Mouse (Mus musculus) myocyte (in vitro differentiated cells): ENCODE measurements at regions not wholly inside any gene's neighbourhood (a gene's known extent, or its start where the extent isn't known, plus 50 kb on each side); places are given as distances from the start of the nearest gene placed in this dataset.

Source experiments
- H3K27me3 ChIP-seq: one replicate; pipeline ENCODE4 v1.6.1; 2011; ENCODE audit not compliant: control insufficient read depth, insufficient read depth, insufficient read length
- H3K36me3 ChIP-seq: one replicate; pipeline ENCODE4 v1.6.1; 2011; ENCODE audit not compliant: control insufficient read depth, insufficient read depth
- H3K4me2 ChIP-seq: one replicate; pipeline ENCODE4 v1.6.1; 2011; ENCODE audit warnings: low read depth, control low read depth
- H3K4me3 ChIP-seq: one replicate; pipeline ENCODE4 v1.5.1; 2011; ENCODE audit warnings: mild to moderate bottlenecking, control low read depth, moderate library complexity
- H3K79me2 ChIP-seq: one replicate; pipeline ENCODE4 v1.6.1; 2011; ENCODE audit not compliant: control insufficient read depth, insufficient read depth
- H3ac ChIP-seq: one replicate; pipeline ENCODE4 v1.6.1; 2011; ENCODE audit not compliant: control insufficient read depth, insufficient read length
- CEBPB ChIP-seq: IDR thresholded peaks from 2 replicates; pipeline ENCODE4 v1.6.1; 2011; ENCODE audit warnings: mild to moderate bottlenecking, moderate library complexity; ENCODE audit not compliant: poor library complexity, insufficient read depth, severe bottlenecking
- E2F4 ChIP-seq: IDR thresholded peaks from one replicate; pipeline ENCODE4 v1.6.1; 2011; ENCODE audit warnings: mild to moderate bottlenecking, control low read depth, moderate library complexity; ENCODE audit not compliant: insufficient read depth
- MAX ChIP-seq: IDR thresholded peaks from one replicate; pipeline ENCODE4 v1.6.1; 2011; ENCODE audit warnings: low read depth, mild to moderate bottlenecking, control low read depth
- MYOD1 ChIP-seq, 3 experiments: IDR thresholded peaks; one replicate each; pipeline ENCODE4 v1.6.1; 2011; ENCODE audit warnings: control low read depth in 2 of 3, low read depth in 2 of 3, mild to moderate bottlenecking in 2 of 3, moderate library complexity in 1 of 3; ENCODE audit not compliant: insufficient read length in 2 of 3, control insufficient read depth in 1 of 3
- MYOG ChIP-seq, 3 experiments: IDR thresholded peaks; one replicate each; pipeline ENCODE4 v1.6.1; 2011; ENCODE audit warnings: control low read depth in 2 of 3, low read depth in 2 of 3, mild to moderate bottlenecking in 2 of 3; ENCODE audit not compliant: insufficient read length in 2 of 3, control insufficient read depth in 1 of 3, insufficient read depth in 1 of 3
- POLR2A ChIP-seq: IDR thresholded peaks from one replicate; pipeline ENCODE4 v1.6.1; 2011; ENCODE audit warnings: low read depth, mild to moderate bottlenecking, control low read depth, moderate library complexity; ENCODE audit not compliant: insufficient read length
- POLR2AphosphoS2 ChIP-seq: IDR thresholded peaks from one replicate; pipeline ENCODE4 v1.6.1; 2011; ENCODE audit warnings: low read depth, control low read depth; ENCODE audit not compliant: insufficient read length
- REST ChIP-seq: IDR thresholded peaks from one replicate; pipeline ENCODE4 v1.6.1; 2011; ENCODE audit warnings: mild to moderate bottlenecking, control low read depth, moderate library complexity; ENCODE audit not compliant: insufficient read depth, insufficient read length
- SRF ChIP-seq: IDR thresholded peaks from one replicate; pipeline ENCODE4 v1.6.1; 2011; ENCODE audit warnings: low read depth; ENCODE audit not compliant: control insufficient read depth, insufficient read length
- TCF12 ChIP-seq: IDR thresholded peaks from one replicate; pipeline ENCODE4 v1.6.1; 2011; ENCODE audit warnings: mild to moderate bottlenecking, control low read depth; ENCODE audit not compliant: poor library complexity, insufficient read depth, severe bottlenecking
- TCF3 ChIP-seq: IDR thresholded peaks from one replicate; pipeline ENCODE4 v1.6.1; 2011; ENCODE audit warnings: low read depth, control low read depth; ENCODE audit not compliant: insufficient read length
- USF1 ChIP-seq: IDR thresholded peaks from one replicate; pipeline ENCODE4 v1.6.1; 2011; ENCODE audit warnings: low read depth, mild to moderate bottlenecking, control low read depth, moderate library complexity

GRCm38 (mm10) chr11:18746486-18746885 lies 272.3 kb downstream of the Meis1 start:
- no peak overlapping the region for H3K4me2 ChIP-seq
- no peak overlapping the region for H3K4me3 ChIP-seq
- TF ChIP-seq E2F4 (no peak), MYOD1 (IDR thresholded peaks at IDR 0.05; ENCODE audit: control insufficient read depth in 1 of 3, insufficient read length in 2 of 3, low read depth in 2 of 3) (no peak), MAX (no peak), MYOG (IDR thresholded peaks at IDR 0.05; ENCODE audit: control insufficient read depth in 1 of 3, insufficient read depth in 1 of 3, insufficient read length in 2 of 3, low read depth in 2 of 3) (no peak), POLR2AphosphoS2 (no peak)
- H3K27me3 ChIP-seq: no peaks in the 10 kb centered on the region
- no peak overlapping the region for H3ac ChIP-seq
- H3K79me2 ChIP-seq: no peaks in the 10 kb centered on the region
- H3K36me3 ChIP-seq: no peaks in the 10 kb centered on the region

DNA sequence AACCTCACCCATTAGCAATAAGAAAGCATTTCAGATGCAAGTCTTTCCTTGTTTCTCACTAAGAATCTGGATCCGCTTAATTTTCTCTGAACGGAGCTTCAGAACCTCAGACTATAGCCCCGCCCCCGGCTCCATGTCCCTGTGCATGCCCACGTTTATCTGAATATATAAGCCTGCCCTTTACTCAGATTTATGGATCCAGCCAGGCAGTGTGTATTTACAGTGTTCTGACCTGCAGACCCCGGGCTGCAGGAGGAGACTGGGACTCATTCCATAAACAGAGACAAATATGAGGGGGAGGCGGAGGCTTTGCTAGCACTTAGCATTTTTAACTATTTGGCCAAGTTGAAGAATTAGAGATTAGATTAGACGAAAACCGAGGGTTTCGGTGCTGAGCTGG lies 272.9 kb downstream of the Meis1 start:
- no peak overlapping the region for H3K4me3 ChIP-seq
- H3K4me2 ChIP-seq: no peak overlapping the region
- no peak overlapping the region for H3ac ChIP-seq
- no peaks in the 10 kb centered on the region for H3K79me2 ChIP-seq
- TF ChIP-seq POLR2AphosphoS2 (no peak), MAX (no peak), REST (no peak), POLR2A (no peak), CEBPB (no peak), SRF (no peak), E2F4 (no peak), TCF12 (no peak), TCF3 (no peak), MYOD1 (IDR thresholded peaks at IDR 0.05; ENCODE audit: control insufficient read depth in 1 of 3, insufficient read length in 2 of 3, low read depth in 2 of 3) (no peak), MYOG (IDR thresholded peaks at IDR 0.05; ENCODE audit: control insufficient read depth in 1 of 3, insufficient read depth in 1 of 3, insufficient read length in 2 of 3, low read depth in 2 of 3) (no peak), USF1 (no peak)
- no peaks in the 10 kb centered on the region for H3K27me3 ChIP-seq
- no peaks in the 10 kb centered on the region for H3K36me3 ChIP-seq

DNA sequence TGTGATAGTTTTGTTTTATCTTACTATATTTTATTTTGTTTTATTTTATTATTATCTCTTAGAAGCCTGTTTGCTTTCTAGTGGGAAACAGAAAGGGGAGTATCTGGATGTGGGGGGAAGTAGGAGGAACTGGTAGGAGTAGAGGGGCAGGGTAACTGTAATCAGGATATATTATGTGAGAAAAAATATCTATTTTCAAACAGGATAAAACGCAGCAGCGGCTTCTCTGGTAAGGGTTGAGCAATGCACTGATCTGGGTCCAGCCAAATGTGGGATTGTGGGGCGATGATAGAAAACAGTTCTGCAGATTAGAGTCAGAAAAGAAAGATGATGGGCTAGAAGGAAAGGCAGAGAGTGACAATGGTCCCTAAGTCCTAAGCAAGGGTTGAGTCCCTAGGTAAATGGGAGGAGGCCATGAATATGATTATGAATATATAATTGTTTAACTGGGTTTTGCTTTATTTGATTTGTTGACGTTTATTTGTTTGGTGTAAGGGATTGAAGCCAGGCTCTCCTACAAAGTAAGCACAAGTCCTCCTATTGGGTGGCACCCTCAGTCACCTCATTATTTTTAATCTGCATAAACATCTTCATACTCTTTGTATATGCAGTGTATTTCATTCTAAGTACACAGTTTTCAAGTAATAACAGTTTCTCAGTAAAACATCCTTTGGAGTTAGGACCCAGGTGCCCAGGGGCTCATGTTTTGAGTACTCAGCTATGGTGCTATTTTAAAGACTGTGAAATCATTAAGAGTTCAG lies 283.7 kb downstream of the Meis1 start:
- H3ac ChIP-seq: no peak overlapping the region
- TF ChIP-seq USF1 (no peak), MYOG (IDR thresholded peaks at IDR 0.05; ENCODE audit: control insufficient read depth in 1 of 3, insufficient read depth in 1 of 3, insufficient read length in 2 of 3, low read depth in 2 of 3) (no peak), E2F4 (no peak), POLR2A (no peak), POLR2AphosphoS2 (no peak), MAX (no peak), REST (no peak), CEBPB (no peak), TCF12 (no peak)
- H3K4me2 ChIP-seq: no peak overlapping the region
- H3K27me3 ChIP-seq: no peaks in the 10 kb centered on the region
- no peaks in the 10 kb centered on the region for H3K79me2 ChIP-seq
- no peak overlapping the region for H3K4me3 ChIP-seq
- no peaks in the 10 kb centered on the region for H3K36me3 ChIP-seq

DNA sequence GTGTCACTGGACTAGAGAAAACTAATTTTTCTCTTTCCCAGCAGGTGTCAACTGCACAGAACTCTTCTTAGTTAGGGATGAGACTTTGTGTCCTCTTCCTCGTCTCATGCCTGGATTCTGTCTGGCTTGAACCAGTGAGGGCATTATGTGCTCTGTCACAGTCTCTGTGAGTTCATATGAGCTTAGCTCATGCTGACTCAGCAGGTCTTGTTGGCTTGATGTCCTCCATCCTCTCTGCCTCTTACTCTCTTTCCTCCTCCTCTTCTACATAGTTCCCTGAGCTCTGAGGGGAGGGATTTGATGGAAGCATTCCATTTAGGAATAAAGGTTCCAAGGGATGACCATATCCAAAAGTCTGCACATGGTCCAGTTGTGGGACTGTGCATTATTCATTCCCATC lies 284.7 kb downstream of the Meis1 start:
- H3ac ChIP-seq: no peak overlapping the region
- no peak overlapping the region for H3K4me3 ChIP-seq
- H3K36me3 ChIP-seq: no peaks in the 10 kb centered on the region
- no peaks in the 10 kb centered on the region for H3K79me2 ChIP-seq
- H3K27me3 ChIP-seq: no peaks in the 10 kb centered on the region
- H3K4me2 ChIP-seq: no peak overlapping the region
- TF ChIP-seq TCF12 (no peak), REST (no peak), POLR2AphosphoS2 (no peak), MYOG (IDR thresholded peaks at IDR 0.05; ENCODE audit: control insufficient read depth in 1 of 3, insufficient read depth in 1 of 3, insufficient read length in 2 of 3, low read depth in 2 of 3) (no peak), TCF3 (no peak), E2F4 (no peak), SRF (no peak), MYOD1 (IDR thresholded peaks at IDR 0.05; ENCODE audit: control insufficient read depth in 1 of 3, insufficient read length in 2 of 3, low read depth in 2 of 3) (no peak), POLR2A (no peak), MAX (no peak), USF1 (no peak), CEBPB (no peak)

- Histone ChIP-seq H3K79me2 (no peaks in the 10 kb centered on the region), H3ac (no peak overlapping the region), H3K36me3 (no peaks in the 10 kb centered on the region), H3K27me3 (no peaks in the 10 kb centered on the region), H3K4me3 (no peak overlapping the region), H3K4me2 (no peak overlapping the region)
- TF ChIP-seq POLR2A (no peak), MAX (no peak), MYOG (IDR thresholded peaks at IDR 0.05; ENCODE audit: control insufficient read depth in 1 of 3, insufficient read depth in 1 of 3, insufficient read length in 2 of 3, low read depth in 2 of 3) (no peak), POLR2AphosphoS2 (no peak), REST (no peak)
Observed at GRCm38 (mm10) chr11:18729742-18730141, 289.0 kb downstream of the Meis1 start.
